Mouse (Mus musculus) naive thymus-derived CD4-positive, alpha-beta T cell, adult 2 months (primary cell): ENCODE data around the gene Samt2.
"Not testable (repeated sequence)": the region's sequence is repeated elsewhere in the genome, so short reads cannot be mapped to it uniquely, and the experiment has no call there.

Experiments used
- DNase-seq: peaks from one replicate; pipeline ENCODE4 v3.0.0-alpha.2; 2011; ENCODE audit warnings: low read depth

Samt2 gene

GRCm38 (mm10) chrX:154579260-154579659 is at the start of gene Samt2:
Gene Samt2, minus strand, starts transcription at chrX:154579360.
- DNase-seq: not testable (repeated sequence)
